Mouse (Mus musculus): ENCODE measurements around the gene Tbp.

Tbp gene

GRCm38 (mm10) chr17:15499656-15500394 lies at the start of gene Tbp, which contains the start of gene Psmb1:
Gene Tbp (plus strand): TSS chr17:15499888.
Gene Psmb1 (minus strand): TSS chr17:15499751.
- DNase-seq (ENCODE audit: low read depth), result peak; percentile 98

- peak; percentile 52 for DNase-seq (ENCODE audit: low read depth)
Measured at GRCm38 (mm10) chr17:15455203-15455602, 44.5 kb upstream of the Tbp start.

GRCm38 (mm10) chr17:15456595-15456994 lies 43.1 kb upstream of the Tbp start:
- DNase-seq (ENCODE audit: low read depth), result no peak

GRCm38 (mm10) chr17:15459761-15460160 lies 39.9 kb upstream of the Tbp start:
- no peak for DNase-seq (ENCODE audit: low read depth)

GRCm38 (mm10) chr17:15461921-15462495 lies 37.7 kb upstream of the Tbp start:
- DNase-seq (ENCODE audit: low read depth), result no peak

GRCm38 (mm10) chr17:15467669-15468068 lies 32.0 kb upstream of the Tbp start:
- peak; percentile 93 for DNase-seq (ENCODE audit: low read depth)

- DNase-seq (ENCODE audit: low read depth), result no peak
Measured at GRCm38 (mm10) chr17:15472671-15473070, 27.0 kb upstream of the Tbp start.

GRCm38 (mm10) chr17:15490542-15490941 lies 9.1 kb upstream of the Tbp start:
- no peak for DNase-seq (ENCODE audit: low read depth)

- DNase-seq (ENCODE audit: low read depth), result peak; percentile 97
Measured at GRCm38 (mm10) chr17:15497882-15498752, 1.6 kb upstream of the Tbp start.

- DNase-seq (ENCODE audit: low read depth), result peak; percentile 35
Measured at GRCm38 (mm10) chr17:15498753-15499113, 955 bp upstream of the Tbp start.

GRCm38 (mm10) chr17:15510694-15511093 lies 11.0 kb downstream of the Tbp start:
- peak; percentile 63 for DNase-seq (ENCODE audit: low read depth)

GRCm38 (mm10) chr17:15517776-15518175 lies 18.1 kb downstream of the Tbp start:
- DNase-seq (ENCODE audit: low read depth), result no peak

- no peak for DNase-seq (ENCODE audit: low read depth)
Measured at GRCm38 (mm10) chr17:15518186-15518585, 18.5 kb downstream of the Tbp start.

- no peak for DNase-seq (ENCODE audit: low read depth)
Measured at GRCm38 (mm10) chr17:15518766-15519165, 19.1 kb downstream of the Tbp start.

- peak; percentile 25 for DNase-seq (ENCODE audit: low read depth)
Measured at GRCm38 (mm10) chr17:15526304-15526703, 26.6 kb downstream of the Tbp start.

- peak; percentile 98 for DNase-seq (ENCODE audit: low read depth)
Measured at GRCm38 (mm10) chr17:15526986-15527810, 27.5 kb downstream of the Tbp start, which contains the start of gene Pdcd2. Gene Pdcd2 (minus strand): TSS chr17:15527301.

GRCm38 (mm10) chr17:15527811-15528136 lies 28.1 kb downstream of the Tbp start:
- DNase-seq (ENCODE audit: low read depth), result no peak

GRCm38 (mm10) chr17:15528887-15529286 lies 29.2 kb downstream of the Tbp start:
- DNase-seq (ENCODE audit: low read depth), result no peak

GRCm38 (mm10) chr17:15530141-15530540 lies 30.5 kb downstream of the Tbp start:
- DNase-seq (ENCODE audit: low read depth), result peak; percentile 68

- peak; percentile 91 for DNase-seq (ENCODE audit: low read depth)
Measured at GRCm38 (mm10) chr17:15535162-15535800, 35.6 kb downstream of the Tbp start.

GRCm38 (mm10) chr17:15535943-15536342 lies 36.3 kb downstream of the Tbp start:
- DNase-seq (ENCODE audit: low read depth), result no peak
